Mouse (Mus musculus) liver, adult 2 months (tissue): ENCODE measurements around the gene Grk5. TPM values are rescaled to one million over a fixed set of nuclear protein-coding genes. Genes with fewer than 3 reads are reported as not detected.
"Not testable (repeated sequence)": the region's sequence is repeated elsewhere in the genome, so short reads cannot be mapped to it uniquely, and the experiment has no call there.

ENCODE experiments used
- DNase-seq: peaks from one replicate; pipeline ENCODE4 v3.0.0-alpha.2; 2011; ENCODE audit warnings: low read depth, low spot score; ENCODE audit errors: extremely low read depth
- H3K27ac ChIP-seq: fragments of 200-500 bp; replicated peaks from 2 replicates; pipeline ENCODE4 v1.5.1; 2012; ENCODE audit warnings: low read depth, mild to moderate bottlenecking, control low read depth, inconsistent platforms, low read length; ENCODE audit not compliant: insufficient read depth
- H3K27me3 ChIP-seq: fragments of 200-500 bp; 2 replicates; pipeline ENCODE4 v1.6.1; 2012; ENCODE audit warnings: mild to moderate bottlenecking, moderate library complexity, low read length, inconsistent platforms; ENCODE audit not compliant: control insufficient read depth, insufficient read depth
- H3K36me3 ChIP-seq: fragments of 200-500 bp; 2 replicates; pipeline ENCODE4 v1.6.1; 2012; ENCODE audit warnings: low read length, inconsistent platforms; ENCODE audit not compliant: control insufficient read depth, insufficient read depth
- H3K4me1 ChIP-seq: fragments of 200-500 bp; 2 replicates; pipeline ENCODE4 v1.6.1; 2011; ENCODE audit warnings: low read length; ENCODE audit not compliant: control insufficient read depth, insufficient read depth
- H3K4me3 ChIP-seq: fragments of 200-500 bp; 2 replicates; pipeline ENCODE4 v1.5.1; 2011; ENCODE audit warnings: low read depth, mild to moderate bottlenecking, control low read depth, low read length, moderate library complexity; ENCODE audit not compliant: insufficient read depth
- H3K79me2 ChIP-seq: fragments of 200-500 bp; 2 replicates; pipeline ENCODE4 v1.6.1; 2012; ENCODE audit warnings: inconsistent platforms, mild to moderate bottlenecking, low read length, moderate library complexity; ENCODE audit not compliant: control insufficient read depth, insufficient read depth
- H3K9ac ChIP-seq: fragments of 200-500 bp; 2 replicates; pipeline ENCODE4 v1.6.1; 2012; ENCODE audit warnings: low read depth, mild to moderate bottlenecking, control low read depth, inconsistent platforms, low read length
- CTCF ChIP-seq: fragments of 200-500 bp; IDR thresholded peaks from 2 replicates; pipeline ENCODE4 v1.5.1; 2011; ENCODE audit warnings: low read depth, low read length, control low read depth
- POLR2A ChIP-seq: fragments of 200-500 bp; IDR thresholded peaks from 2 replicates; pipeline ENCODE4 v1.6.1; 2011; ENCODE audit warnings: low read length, control low read depth; ENCODE audit not compliant: insufficient read depth; ENCODE audit errors: extremely low read depth
- WGBS: fragments of 180-500 bp; shearing (Covaris S2); methylation state at CpG from one replicate; pipeline ENCODE4 v1.1.7; 2018; 5-methylcytosine and 5-hydroxymethylcytosine counted together
- polyA plus RNA-seq: library from polyadenylated mRNA; depleted of rRNA; stranded (reverse); fragments of >200 nt; gene quantifications from 2 replicates; pipeline ENCODE4 v1.2.3, GENCODE M21; 2012; rRNA removed
- total RNA-seq: library from RNA; depleted of rRNA; stranded (reverse); fragments of >200 nt; gene quantifications from 2 replicates; pipeline ENCODE4 v1.2.3, GENCODE M21; 2014; rRNA removed

Gene Grk5
- total RNA-seq (2.2 and 3.0 TPM in 2 replicates), polyA plus RNA-seq (0.48 and 0.98 TPM in 2 replicates)

GRCm38 (mm10) chr19:60889714-60890315 lies at the start of gene Grk5:
Gene Grk5, plus strand, starts transcription at chr19:60889749.
- Histone ChIP-seq H3K4me3 (peak within 1 kb of the TSS; percentile 94), H3K27me3 (no peaks in the 10 kb centered on the region), H3K79me2 (no peaks in the 10 kb centered on the region; the same call in 1 of the 2 replicates), H3K27ac (peak within 1 kb of the TSS; percentile 99), H3K4me1 (peaks cover 5% of the 10 kb centered on the region), H3K9ac (peak within 1 kb of the TSS; percentile 95), H3K36me3 (no peaks in the 10 kb centered on the region)
- WGBS: under 1% methylated on average over 55 of the region's 55 CpGs
- peak; percentile 85 for DNase-seq
- TF ChIP-seq POLR2A (0 out of 2 replicates have a peak, but pooled peaks have one; percentile 36), CTCF (peak; percentile 80; the same call in 1 of the 2 replicates)

DNA sequence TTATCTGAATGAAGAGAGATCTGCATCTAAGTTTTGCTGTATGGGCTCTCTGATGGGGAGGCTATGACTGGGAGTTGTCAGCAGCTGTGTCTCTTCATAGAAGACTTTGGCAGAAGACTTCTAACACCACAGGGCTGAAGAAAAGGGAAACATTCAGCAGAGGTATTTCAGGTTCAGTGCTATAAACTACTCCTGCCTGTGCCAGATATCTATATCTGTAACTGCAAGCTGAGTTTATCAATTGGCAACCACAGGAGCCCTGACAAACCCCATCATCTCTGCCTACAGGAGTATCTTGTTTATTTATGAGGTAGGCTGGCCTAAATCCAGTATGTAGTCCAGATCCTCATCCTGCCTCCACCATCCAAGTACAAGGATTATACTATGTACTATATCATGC lies 46.2 kb upstream of the Grk5 start:
- H3K27ac ChIP-seq: no peak overlapping the region
- H3K27me3 ChIP-seq: no peaks in the 10 kb centered on the region
- no peak for TF ChIP-seq CTCF
- TF ChIP-seq POLR2A: no peak
- peaks cover 7% of the 10 kb centered on the region; the same call in 1 of the 2 replicates for H3K36me3 ChIP-seq
- no peaks in the 10 kb centered on the region for H3K79me2 ChIP-seq
- H3K4me1 ChIP-seq: no peaks in the 10 kb centered on the region
- DNase-seq: no peak
- H3K4me3 ChIP-seq: no peak overlapping the region
- no peak overlapping the region for H3K9ac ChIP-seq

DNA sequence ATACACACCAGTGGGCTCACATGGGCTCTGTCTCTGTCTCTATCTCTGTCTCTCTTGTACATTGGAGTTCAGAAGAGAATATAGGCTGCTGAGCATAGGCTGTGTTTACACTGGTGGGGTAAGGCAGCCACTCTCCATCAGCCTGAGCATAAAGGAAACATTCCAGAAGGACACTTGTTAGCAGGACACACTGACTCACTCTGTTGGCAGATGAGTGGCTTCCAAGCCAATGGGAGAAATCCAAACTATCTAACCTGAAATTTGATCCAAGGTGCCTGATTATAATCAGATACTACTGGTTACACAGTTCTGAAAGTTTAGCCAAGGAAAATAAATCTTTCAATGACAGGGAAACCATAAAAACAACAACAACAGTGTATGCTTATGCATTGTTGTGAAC lies 43.8 kb upstream of the Grk5 start:
- H3K27ac ChIP-seq: no peak overlapping the region
- no peaks in the 10 kb centered on the region for H3K27me3 ChIP-seq
- no peak overlapping the region for H3K9ac ChIP-seq
- no peaks in the 10 kb centered on the region for H3K4me1 ChIP-seq
- H3K36me3 ChIP-seq: no peaks in the 10 kb centered on the region
- H3K4me3 ChIP-seq: no peak overlapping the region
- no peaks in the 10 kb centered on the region for H3K79me2 ChIP-seq
- no peak for TF ChIP-seq POLR2A
- TF ChIP-seq CTCF: no peak
- DNase-seq: no peak

- no peaks in the 10 kb centered on the region for H3K27me3 ChIP-seq
- no peaks in the 10 kb centered on the region for H3K79me2 ChIP-seq
- H3K36me3 ChIP-seq: peaks cover 18% of the 10 kb centered on the region
- peak within 1 kb of the TSS; percentile 55; the same call in 1 of the 2 replicates for H3K27ac ChIP-seq
- peak within 1 kb of the TSS; percentile 53 for H3K4me3 ChIP-seq
- no peak for TF ChIP-seq POLR2A
- TF ChIP-seq CTCF: 0 out of 2 replicates have a peak, but pooled peaks have one; percentile 8
- H3K9ac ChIP-seq: peak within 1 kb of the TSS; percentile 72
- 6% methylated on average over 30 of the region's 30 CpGs for WGBS
- no peaks in the 10 kb centered on the region; the same call in 1 of the 2 replicates for H3K4me1 ChIP-seq
- peak; percentile 83 for DNase-seq
These were observed 28.5 kb upstream of the Grk5 start, which contains the start of gene Sfxn4 for GRCm38 (mm10) chr19:60860868-60861700. Gene Sfxn4, minus strand, starts transcription at chr19:60861479.

DNA sequence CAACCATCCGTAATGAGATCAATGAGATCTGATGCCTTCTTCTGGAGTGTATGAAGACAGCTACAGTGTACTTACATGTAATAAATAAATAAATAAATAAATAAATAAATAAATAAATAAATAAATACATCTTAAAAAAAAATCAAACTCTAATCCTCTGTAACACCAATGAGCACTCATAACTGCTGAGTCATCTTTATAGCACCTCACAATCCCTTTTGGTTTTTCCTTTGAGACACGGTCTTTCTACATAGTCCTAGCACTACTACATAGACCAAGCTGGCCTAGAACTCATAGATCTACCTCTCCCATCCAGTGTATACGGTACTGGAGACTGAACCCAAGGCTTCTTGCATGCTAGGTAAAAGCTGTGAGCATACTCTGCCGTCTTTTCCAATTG lies 23.4 kb upstream of the Grk5 start:
- H3K4me1 ChIP-seq, H3K9ac ChIP-seq, H3K79me2 ChIP-seq, H3K27ac ChIP-seq, DNase-seq, H3K27me3 ChIP-seq, H3K4me3 ChIP-seq: not testable (repeated sequence)
- H3K36me3 ChIP-seq: peaks cover 49% of the 10 kb centered on the region
- 98% methylated on average over 4 of the region's 4 CpGs for WGBS

- peaks cover 7% of the 10 kb centered on the region for H3K4me1 ChIP-seq
- peaks cover 49% of the 10 kb centered on the region for H3K36me3 ChIP-seq
- H3K9ac ChIP-seq: no peak overlapping the region
- TF ChIP-seq POLR2A (no peak), CTCF (no peak)
- WGBS: 74% methylated on average over 1 of the region's 1 CpGs
- H3K4me3 ChIP-seq: no peak overlapping the region
- no peaks in the 10 kb centered on the region; the same call in 1 of the 2 replicates for H3K79me2 ChIP-seq
- no peak overlapping the region for H3K27ac ChIP-seq
- DNase-seq: no peak
- H3K27me3 ChIP-seq: no peaks in the 10 kb centered on the region
These were observed 19.1 kb upstream of the Grk5 start for GRCm38 (mm10) chr19:60870489-60870888.
